Mouse (Mus musculus): ENCODE measurements around the gene Susd3. TPM values are rescaled to one million over a fixed set of nuclear protein-coding genes. Genes with fewer than 3 reads are reported as not detected.

Gene Susd3
- polyA plus RNA-seq, 1 experiment from 2014 or later, result 1.3 TPM

- Histone ChIP-seq H3K9me3 (no peaks in the 10 kb centered on the region), H3K36me3 (no peaks in the 10 kb centered on the region), H3K4me3 (no peak overlapping the region), H3K9ac (no peak overlapping the region), H3K27me3 (peaks cover 27% of the 10 kb centered on the region), H3K4me1 (replicated peaks) (peaks cover 48% of the 10 kb centered on the region), H3K27ac (no peak overlapping the region), H3K4me2 (0 out of 2 replicates have a peak overlapping the region, but pooled peaks have one; percentile 98)
- no peak for ATAC-seq (ENCODE audit: low FRiP score)
- 63% methylated on average over 2 of the region's 2 CpGs for WGBS
Observed at GRCm38 (mm10) chr13:49188966-49189360, 59.5 kb downstream of the Susd3 start.

GRCm38 (mm10) chr13:49188219-49188965 is 60.1 kb downstream of the Susd3 start:
- no peaks in the 10 kb centered on the region for H3K36me3 ChIP-seq
- peaks cover 27% of the 10 kb centered on the region for H3K27me3 ChIP-seq
- peak overlapping the region; percentile 68 for H3K4me3 ChIP-seq
- peak overlapping the region; percentile 73 for H3K9ac ChIP-seq
- 25% methylated on average over 15 of the region's 15 CpGs for WGBS
- H3K4me2 ChIP-seq, result peak overlapping the region; percentile 98
- H3K4me1 ChIP-seq (replicated peaks), result peaks cover 48% of the 10 kb centered on the region
- no peak overlapping the region for H3K27ac ChIP-seq
- ATAC-seq (ENCODE audit: low FRiP score), result peak; percentile 15; the same call in 1 of the 2 replicates
- no peaks in the 10 kb centered on the region for H3K9me3 ChIP-seq

- no peaks in the 10 kb centered on the region for H3K9me3 ChIP-seq
- peak within 1 kb of the TSS; percentile 40 for H3K27ac ChIP-seq
- H3K9ac ChIP-seq, result peak within 1 kb of the TSS; percentile 73
- under 1% methylated on average over 75 of the region's 87 CpGs for WGBS
- no peaks in the 10 kb centered on the region for H3K36me3 ChIP-seq
- H3K4me1 ChIP-seq (replicated peaks), result peaks cover 47% of the 10 kb centered on the region
- peak within 1 kb of the TSS; percentile 68 for H3K4me3 ChIP-seq
- peak within 1 kb of the TSS; percentile 98 for H3K4me2 ChIP-seq
- H3K27me3 ChIP-seq, result peaks cover 27% of the 10 kb centered on the region
- ATAC-seq (ENCODE audit: low FRiP score), result peak; percentile 91
Observed at GRCm38 (mm10) chr13:49187288-49188218, 61.0 kb downstream of the Susd3 start, which contains the start of gene Ninj1. Gene Ninj1, plus strand, starts transcription at chr13:49187485.

- no peaks in the 10 kb centered on the region for H3K9me3 ChIP-seq
- peak overlapping the region; percentile 98 for H3K4me2 ChIP-seq
- H3K4me3 ChIP-seq, result peak overlapping the region; percentile 68
- H3K4me1 ChIP-seq (replicated peaks), result peaks cover 40% of the 10 kb centered on the region
- ATAC-seq (ENCODE audit: low FRiP score), result peak; percentile 8
- H3K9ac ChIP-seq, result peak overlapping the region; percentile 73
- peak overlapping the region; percentile 40; the same call in 1 of the 2 replicates for H3K27ac ChIP-seq
- peaks cover 27% of the 10 kb centered on the region for H3K27me3 ChIP-seq
- no peaks in the 10 kb centered on the region for H3K36me3 ChIP-seq
- 19% methylated on average over 11 of the region's 11 CpGs for WGBS
Observed at GRCm38 (mm10) chr13:49186798-49187287, 61.7 kb downstream of the Susd3 start.

- Histone ChIP-seq H3K4me2 (no peak overlapping the region), H3K36me3 (no peaks in the 10 kb centered on the region), H3K9me3 (no peaks in the 10 kb centered on the region), H3K9ac (no peak overlapping the region), H3K4me1 (replicated peaks) (peaks cover 31% of the 10 kb centered on the region), H3K27me3 (peaks cover 13% of the 10 kb centered on the region), H3K27ac (no peak overlapping the region), H3K4me3 (no peak overlapping the region)
- ATAC-seq (ENCODE audit: low FRiP score), result no peak
- WGBS, result 66% methylated on average over 5 of the region's 5 CpGs
Observed at GRCm38 (mm10) chr13:49183646-49184045, 64.9 kb downstream of the Susd3 start.

GRCm38 (mm10) chr13:49183161-49183560 is 65.3 kb downstream of the Susd3 start:
- ATAC-seq (ENCODE audit: low FRiP score), result no peak
- Histone ChIP-seq H3K9ac (no peak overlapping the region; the same call in 1 of the 2 replicates), H3K36me3 (no peaks in the 10 kb centered on the region), H3K4me3 (no peak overlapping the region), H3K4me2 (no peak overlapping the region), H3K4me1 (replicated peaks) (peaks cover 31% of the 10 kb centered on the region), H3K27ac (no peak overlapping the region), H3K9me3 (no peaks in the 10 kb centered on the region), H3K27me3 (peaks cover 8% of the 10 kb centered on the region)
- WGBS, result 53% methylated on average over 5 of the region's 5 CpGs

GRCm38 (mm10) chr13:49181411-49181984 is 67.0 kb downstream of the Susd3 start:
- Histone ChIP-seq H3K9ac (no peak overlapping the region), H3K27ac (no peak overlapping the region), H3K9me3 (no peaks in the 10 kb centered on the region), H3K36me3 (no peaks in the 10 kb centered on the region), H3K4me1 (replicated peaks) (peaks cover 18% of the 10 kb centered on the region), H3K4me2 (no peak overlapping the region), H3K27me3 (peaks cover 5% of the 10 kb centered on the region), H3K4me3 (no peak overlapping the region)
- 89% methylated on average over 3 of the region's 3 CpGs for WGBS
- ATAC-seq (ENCODE audit: low FRiP score), result no peak

GRCm38 (mm10) chr13:49180691-49181090 is 67.8 kb downstream of the Susd3 start:
- no peaks in the 10 kb centered on the region for H3K36me3 ChIP-seq
- 63% methylated on average over 1 of the region's 1 CpGs for WGBS
- H3K27me3 ChIP-seq, result no peaks in the 10 kb centered on the region
- no peak for ATAC-seq (ENCODE audit: low FRiP score)
- no peaks in the 10 kb centered on the region for H3K9me3 ChIP-seq
- no peak overlapping the region for H3K27ac ChIP-seq
- no peak overlapping the region for H3K9ac ChIP-seq
- peaks cover 17% of the 10 kb centered on the region for H3K4me1 ChIP-seq (replicated peaks)
- no peak overlapping the region for H3K4me3 ChIP-seq
- no peak overlapping the region for H3K4me2 ChIP-seq

Other genes with a start within 250 kb of the Susd3 start
- 20.3 and 20.7 TPM in 2 replicates for gene Wnk2, start 100.7 kb downstream of the Susd3 start, polyA plus RNA-seq (2015; fragmentation: Nextera tagmentation; extraction: Ambion mirVana)
- gene Ninj1, start 61.2 kb downstream of the Susd3 start, polyA plus RNA-seq (2015; fragmentation: Nextera tagmentation; extraction: Ambion mirVana), result 19.3 and 19.9 TPM in 2 replicates
- gene Card19, start 32.7 kb downstream of the Susd3 start, polyA plus RNA-seq (2015; fragmentation: Nextera tagmentation; extraction: Ambion mirVana), result 27.2 and 31.3 TPM in 2 replicates
- 1.4 and 2.0 TPM in 2 replicates for gene Fgd3, start 71.6 kb upstream of the Susd3 start, polyA plus RNA-seq (2015; fragmentation: Nextera tagmentation; extraction: Ambion mirVana)
- 28.2 and 29.3 TPM in 2 replicates for gene Bicd2, start 92.9 kb upstream of the Susd3 start, polyA plus RNA-seq (2015; fragmentation: Nextera tagmentation; extraction: Ambion mirVana)
- 14.0 and 15.0 TPM in 2 replicates for gene Ippk, start 172.5 kb upstream of the Susd3 start, polyA plus RNA-seq (2015; fragmentation: Nextera tagmentation; extraction: Ambion mirVana)
- 0.45 and 0.60 TPM in 2 replicates for gene Tes3-ps, start 244.6 kb upstream of the Susd3 start, polyA plus RNA-seq (2015; fragmentation: Nextera tagmentation; extraction: Ambion mirVana)

All from hindbrain, embryonic 13.5 days (tissue).